Mouse (Mus musculus): ENCODE results near the gene Ren1.

GRCm38 (mm10) chr1:133364890-133365289, 14.6 kb downstream of the Ren1 start:
- TF ChIP-seq CTCF (IDR thresholded peaks at IDR 0.05; ENCODE audit: extremely low read depth, insufficient read length, insufficient replicate concordance, low read depth, low read length) (no peak), POLR2A (IDR thresholded peaks at IDR 0.05; ENCODE audit: low read depth, low read length) (no peak)
